Mouse (Mus musculus) hindbrain, embryonic 15.5 days (tissue): Measurements from ENCODE around the gene Hnrnpa1. TPM values are rescaled to one million over a fixed set of nuclear protein-coding genes. Genes with fewer than 3 reads are reported as not detected.

ENCODE experiments used
- microRNA counts: library from miRNA; unstranded; fragments of <30 nt; microRNA quantifications from one replicate; lab custom pipeline; 2016
- microRNA-seq: library from miRNA; unstranded; fragments of <30 nt; microRNA quantifications from one replicate; pipeline ENCODE4, GENCODE M21; 2016
- polyA plus RNA-seq: library from polyadenylated mRNA; unstranded; fragments of >200 nt; fragmentation: Nextera tagmentation; extraction: Ambion mirVana; gene quantifications from 2 replicates; pipeline ENCODE4 v1.2.1, GENCODE M21; 2015

Gene Hnrnpa1
- polyA plus RNA-seq, 1 experiment from 2014 or later, result 629 TPM

MicroRNAs within 50 kb of the gene (microRNA counts, 519-probe panel; counts per million panel counts)
- 3,510 counts per million, percentile 72 among the panel's probes with 10 or more counts for microRNA mmu-miR-148b (lab: Ali Mortazavi, UCI)

Small RNA genes lying within 50 kb of the gene (microRNA-seq; reads per million reads assigned to microRNA genes)
- gene Mir148b, result 153 reads per million, percentile 57 among the genes with 10 or more reads in this experiment

Other genes with a start within 250 kb of the Hnrnpa1 start
- 2.3 and 16.6 TPM in 2 replicates for gene Hoxc8, start 249.8 kb upstream of the Hnrnpa1 start, polyA plus RNA-seq
- 7.4 and 13.1 TPM in 2 replicates for gene Hoxc6, start 242.2 kb upstream of the Hnrnpa1 start, polyA plus RNA-seq
- 56.8 and 63.8 TPM in 2 replicates for gene Hoxc4, start 221.5 kb upstream of the Hnrnpa1 start, polyA plus RNA-seq
- gene Smug1, start 73.3 kb upstream of the Hnrnpa1 start, polyA plus RNA-seq, result 26.9 and 31.1 TPM in 2 replicates
- 127 and 137 TPM in 2 replicates for gene Cbx5, start 616 bp upstream of the Hnrnpa1 start, polyA plus RNA-seq
- 0.58 and 0.89 TPM in 2 replicates for gene Nfe2, start 18.0 kb downstream of the Hnrnpa1 start, polyA plus RNA-seq
- gene Copz1, start 32.3 kb downstream of the Hnrnpa1 start, polyA plus RNA-seq, result 200 and 208 TPM in 2 replicates
- 0.41 and 0.44 TPM in 2 replicates for gene Gpr84, start 70.2 kb downstream of the Hnrnpa1 start, polyA plus RNA-seq
- 22.6 and 26.6 TPM in 2 replicates for gene Zfp385a, start 99.7 kb downstream of the Hnrnpa1 start, polyA plus RNA-seq
- gene Itga5, start 126.3 kb downstream of the Hnrnpa1 start, polyA plus RNA-seq, result 7.4 and 7.9 TPM in 2 replicates
- gene Gtsf1, start 190.0 kb downstream of the Hnrnpa1 start, polyA plus RNA-seq, result not detected in 2 replicates
- 0.30 and 0.64 TPM in 2 replicates for gene Gtsf2, start 208.0 kb downstream of the Hnrnpa1 start, polyA plus RNA-seq
- 1.9 and 2.0 TPM in 2 replicates for gene Nckap1l, start 213.4 kb downstream of the Hnrnpa1 start, polyA plus RNA-seq